Mouse (Mus musculus): ENCODE results near the gene Klhl35. TPM values are rescaled to one million over a fixed set of nuclear protein-coding genes. Genes with fewer than 3 reads are reported as not detected.

Klhl35 gene
- polyA plus RNA-seq, 1 experiment, result 0.16 TPM

DNA sequence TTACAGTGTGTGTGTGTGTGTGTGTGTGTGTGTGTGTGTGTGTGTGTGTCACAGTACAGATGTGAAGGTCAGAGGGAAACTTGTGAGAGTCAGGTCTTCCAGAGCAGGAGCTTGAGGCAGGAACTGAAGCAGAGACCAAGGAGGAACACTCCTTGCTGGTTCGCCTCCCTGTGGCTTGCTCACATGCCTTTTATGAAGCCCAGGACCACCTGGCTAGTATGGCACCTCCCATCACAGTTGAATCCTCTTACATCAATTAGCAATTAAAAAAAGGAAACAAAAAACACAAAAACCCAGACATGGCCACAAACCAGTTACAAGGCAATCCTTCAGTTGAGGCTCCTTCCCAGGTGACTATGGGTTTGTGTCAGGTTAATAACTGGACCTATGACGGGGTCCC lies 2.7 kb upstream of the Klhl35 start:
- TF ChIP-seq POLR2A (IDR thresholded peaks at IDR 0.05; ENCODE audit: low read depth, low read length) (no peak), CTCF (conservative IDR thresholded peaks at IDR 0.05; ENCODE audit: insufficient read depth, insufficient read length, low read depth, low read length) (no peak)
- Histone ChIP-seq H3K27ac (ENCODE audit: insufficient read depth, low read depth, low read length) (no peak overlapping the region), H3K4me1 (ENCODE audit: control insufficient read depth, insufficient read depth, low read length) (no peaks in the 10 kb centered on the region), H3K27me3 (replicated peaks; ENCODE audit: control insufficient read depth, insufficient read depth, low read length) (no peaks in the 10 kb centered on the region), H3K36me3 (ENCODE audit: control insufficient read depth, insufficient read depth, low read length) (no peaks in the 10 kb centered on the region), H3K4me3 (ENCODE audit: insufficient read depth, low read depth, low read length) (no peak overlapping the region)
- no peak for DNase-seq
- WGBS, result 90% methylated on average over 2 of the region's 2 CpGs

- Histone ChIP-seq H3K4me1 (ENCODE audit: control insufficient read depth, insufficient read depth, low read length) (no peaks in the 10 kb centered on the region), H3K36me3 (ENCODE audit: control insufficient read depth, insufficient read depth, low read length) (no peaks in the 10 kb centered on the region), H3K27me3 (replicated peaks; ENCODE audit: control insufficient read depth, insufficient read depth, low read length) (no peaks in the 10 kb centered on the region), H3K27ac (ENCODE audit: insufficient read depth, low read depth, low read length) (peak overlapping the region; percentile 37), H3K4me3 (ENCODE audit: insufficient read depth, low read depth, low read length) (peak overlapping the region; percentile 41)
- TF ChIP-seq POLR2A (IDR thresholded peaks at IDR 0.05; ENCODE audit: low read depth, low read length), result no peak
- TF ChIP-seq CTCF (conservative IDR thresholded peaks at IDR 0.05; ENCODE audit: insufficient read depth, insufficient read length, low read depth, low read length), result no peak
- WGBS, result 21% methylated on average over 11 of the region's 11 CpGs
- DNase-seq, result peak; percentile 60
Observed at GRCm38 (mm10) chr7:99467916-99468282, 2.1 kb downstream of the Klhl35 start.

- Histone ChIP-seq H3K4me1 (ENCODE audit: control insufficient read depth, insufficient read depth, low read length) (no peaks in the 10 kb centered on the region), H3K27me3 (replicated peaks; ENCODE audit: control insufficient read depth, insufficient read depth, low read length) (no peaks in the 10 kb centered on the region), H3K27ac (ENCODE audit: insufficient read depth, low read depth, low read length) (peak overlapping the region; percentile 37), H3K36me3 (ENCODE audit: control insufficient read depth, insufficient read depth, low read length) (no peaks in the 10 kb centered on the region), H3K4me3 (ENCODE audit: insufficient read depth, low read depth, low read length) (peak overlapping the region; percentile 41; the same call in 1 of the 2 replicates)
- 3% methylated on average over 144 of the region's 145 CpGs for WGBS
- DNase-seq, result peak; percentile 65
- TF ChIP-seq CTCF (conservative IDR thresholded peaks at IDR 0.05; ENCODE audit: insufficient read depth, insufficient read length, low read depth, low read length) (no peak; the same call in 1 of the 2 replicates), POLR2A (IDR thresholded peaks at IDR 0.05; ENCODE audit: low read depth, low read length) (no peak)
Observed at GRCm38 (mm10) chr7:99468283-99469132, 2.7 kb downstream of the Klhl35 start.

DNA sequence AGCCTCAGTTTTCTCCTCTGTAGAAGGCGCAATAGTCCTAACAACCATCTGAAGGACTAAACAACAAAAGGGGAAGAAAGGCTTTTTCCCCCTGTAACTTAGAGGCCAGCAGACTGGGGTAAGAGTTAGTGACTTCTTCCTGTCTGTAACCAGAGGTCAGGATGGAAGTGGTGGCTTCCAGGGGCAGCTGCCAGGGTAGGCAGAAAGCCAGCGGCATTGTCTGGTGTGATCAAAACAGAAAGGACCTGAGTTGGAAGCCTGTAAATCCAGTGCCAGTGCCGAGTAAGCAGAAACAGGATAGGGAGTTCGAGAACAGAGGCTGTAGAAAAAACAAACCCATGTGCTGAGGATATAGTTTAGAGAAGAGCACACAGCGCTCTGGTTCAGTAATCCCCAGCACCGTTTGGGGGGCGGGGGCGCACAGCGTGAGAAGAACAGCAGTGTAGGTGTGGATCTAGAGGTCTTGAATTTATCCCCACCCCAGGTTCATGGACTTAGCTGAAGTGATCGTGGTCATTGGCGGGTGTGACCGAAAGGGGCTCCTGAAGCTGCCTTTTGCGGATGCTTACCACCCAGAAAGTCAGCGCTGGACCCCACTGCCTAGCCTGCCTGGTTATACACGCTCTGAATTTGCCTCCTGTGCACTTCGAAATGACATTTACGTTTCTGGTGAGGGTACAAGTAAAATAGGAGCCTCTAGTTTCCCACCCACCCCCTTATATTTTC lies 4.0 kb downstream of the Klhl35 start:
- Histone ChIP-seq H3K4me3 (ENCODE audit: insufficient read depth, low read depth, low read length) (no peak overlapping the region), H3K36me3 (ENCODE audit: control insufficient read depth, insufficient read depth, low read length) (no peaks in the 10 kb centered on the region), H3K27me3 (replicated peaks; ENCODE audit: control insufficient read depth, insufficient read depth, low read length) (no peaks in the 10 kb centered on the region), H3K4me1 (ENCODE audit: control insufficient read depth, insufficient read depth, low read length) (no peaks in the 10 kb centered on the region), H3K27ac (ENCODE audit: insufficient read depth, low read depth, low read length) (no peak overlapping the region)
- DNase-seq, result peak; percentile 61
- TF ChIP-seq POLR2A (IDR thresholded peaks at IDR 0.05; ENCODE audit: low read depth, low read length) (no peak), CTCF (conservative IDR thresholded peaks at IDR 0.05; ENCODE audit: insufficient read depth, insufficient read length, low read depth, low read length) (no peak)
- WGBS, result 77% methylated on average over 17 of the region's 17 CpGs

DNA sequence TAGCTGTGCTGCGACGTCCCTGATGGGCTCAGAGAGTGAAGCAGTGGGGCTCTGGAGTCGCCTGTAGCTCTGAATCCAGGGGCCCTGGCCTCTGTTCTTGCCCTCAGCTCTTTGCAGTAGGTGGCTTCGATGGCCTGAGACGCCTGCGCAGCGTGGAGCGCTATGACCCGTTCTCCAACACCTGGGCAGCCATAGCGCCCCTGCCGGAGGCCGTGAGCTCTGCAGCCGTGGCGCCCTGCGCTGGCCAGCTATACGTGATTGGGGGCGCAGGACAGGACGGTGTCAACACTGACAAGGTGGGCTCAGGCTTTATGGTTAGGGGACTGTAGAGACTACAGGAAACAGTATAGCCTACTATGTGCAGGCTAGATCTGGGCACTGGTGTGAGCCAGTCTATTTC lies 5.8 kb downstream of the Klhl35 start:
- Histone ChIP-seq H3K36me3 (ENCODE audit: control insufficient read depth, insufficient read depth, low read length) (no peaks in the 10 kb centered on the region), H3K27ac (ENCODE audit: insufficient read depth, low read depth, low read length) (no peak overlapping the region), H3K4me3 (ENCODE audit: insufficient read depth, low read depth, low read length) (no peak overlapping the region), H3K27me3 (replicated peaks; ENCODE audit: control insufficient read depth, insufficient read depth, low read length) (no peaks in the 10 kb centered on the region), H3K4me1 (ENCODE audit: control insufficient read depth, insufficient read depth, low read length) (no peaks in the 10 kb centered on the region)
- TF ChIP-seq POLR2A (IDR thresholded peaks at IDR 0.05; ENCODE audit: low read depth, low read length), result no peak
- TF ChIP-seq CTCF (conservative IDR thresholded peaks at IDR 0.05; ENCODE audit: insufficient read depth, insufficient read length, low read depth, low read length), result no peak
- 79% methylated on average over 18 of the region's 18 CpGs for WGBS
- no peak for DNase-seq

- WGBS, result 69% methylated on average over 14 of the region's 14 CpGs
- Histone ChIP-seq H3K4me3 (ENCODE audit: insufficient read depth, low read depth, low read length) (no peak overlapping the region), H3K27me3 (replicated peaks; ENCODE audit: control insufficient read depth, insufficient read depth, low read length) (no peaks in the 10 kb centered on the region), H3K4me1 (ENCODE audit: control insufficient read depth, insufficient read depth, low read length) (peaks cover 4% of the 10 kb centered on the region; the same call in 1 of the 2 replicates), H3K27ac (ENCODE audit: insufficient read depth, low read depth, low read length) (no peak overlapping the region), H3K36me3 (ENCODE audit: control insufficient read depth, insufficient read depth, low read length) (peaks cover 2% of the 10 kb centered on the region; the same call in 1 of the 2 replicates)
- TF ChIP-seq CTCF (conservative IDR thresholded peaks at IDR 0.05; ENCODE audit: insufficient read depth, insufficient read length, low read depth, low read length) (no peak), POLR2A (IDR thresholded peaks at IDR 0.05; ENCODE audit: low read depth, low read length) (no peak)
- no peak for DNase-seq
Observed at GRCm38 (mm10) chr7:99473638-99474407, 8.0 kb downstream of the Klhl35 start.
